Mouse (Mus musculus) ES-E14 (cell line): ENCODE data around the gene Adam22. TPM values are rescaled to one million over a fixed set of nuclear protein-coding genes. Genes with fewer than 3 reads are reported as not detected.

Source experiments
- DNase-seq: peaks from one replicate; pipeline ENCODE4 v3.0.0-alpha.2; 2013; ENCODE audit warnings: low read depth, low spot score
- H3K27ac ChIP-seq: 2 replicates; pipeline ENCODE4 v1.5.1; 2012; ENCODE audit warnings: low read depth, mild to moderate bottlenecking, low read length, moderate library complexity, mixed read lengths; ENCODE audit not compliant: poor library complexity, insufficient read depth, severe bottlenecking
- H3K36me3 ChIP-seq: 2 replicates; pipeline ENCODE4 v1.6.1; 2012; ENCODE audit warnings: mild to moderate bottlenecking, low read length, moderate library complexity, mixed read lengths; ENCODE audit not compliant: control insufficient read depth, poor library complexity, insufficient read depth, severe bottlenecking
- H3K4me1 ChIP-seq, 2 experiments: fragments of 150-350 bp in 1 of 2; sonication (generic) in 1 of 2; 2 replicates each; pipeline ENCODE4 v1.6.1; 2012; ENCODE audit warnings: low read length in 2 of 2, mild to moderate bottlenecking in 1 of 2, mixed read lengths in 1 of 2; ENCODE audit not compliant: control insufficient read depth in 2 of 2, insufficient read depth in 2 of 2, poor library complexity in 1 of 2
- H3K4me3 ChIP-seq, 2 experiments: fragments of 150-350 bp in 1 of 2; sonication (generic) in 1 of 2; 2 replicates each; pipeline ENCODE4 v1.5.1; 2012; ENCODE audit warnings: low read length in 2 of 2, low read depth in 1 of 2, mild to moderate bottlenecking in 1 of 2, mixed read lengths in 1 of 2; ENCODE audit not compliant: insufficient read depth in 1 of 2, poor library complexity in 1 of 2, severe bottlenecking in 1 of 2
- H3K9ac ChIP-seq: 2 replicates; pipeline ENCODE4 v1.6.1; 2012; ENCODE audit warnings: low read depth, mild to moderate bottlenecking, low read length, mixed read lengths; ENCODE audit not compliant: poor library complexity, insufficient read depth, severe bottlenecking
- H3K9me3 ChIP-seq: fragments of 150-350 bp; sonication (generic); 2 replicates; pipeline ENCODE4 v1.6.1; 2012; ENCODE audit warnings: low read depth, mild to moderate bottlenecking, low read length; ENCODE audit not compliant: control insufficient read depth, insufficient read depth
- CHD2 ChIP-seq: IDR thresholded peaks from 2 replicates; pipeline ENCODE4 v1.6.1; 2014; ENCODE audit warnings: mild to moderate bottlenecking, low read depth, low read length, inconsistent platforms
- HCFC1 ChIP-seq: IDR thresholded peaks from 2 replicates; pipeline ENCODE4 v1.6.1; 2012; ENCODE audit warnings: low read length, inconsistent platforms, borderline replicate concordance; ENCODE audit not compliant: insufficient read depth
- MAFK ChIP-seq: IDR thresholded peaks from 2 replicates; pipeline ENCODE4 v1.6.1; 2014; ENCODE audit warnings: mild to moderate bottlenecking, low read depth, low read length, inconsistent platforms; ENCODE audit not compliant: insufficient read depth
- ZC3H11A ChIP-seq: IDR thresholded peaks from 2 replicates; pipeline ENCODE4 v1.6.1; 2012; ENCODE audit warnings: low read depth, mild to moderate bottlenecking, inconsistent platforms, low read length, borderline replicate concordance
- ZNF384 ChIP-seq: IDR thresholded peaks from 2 replicates; pipeline ENCODE4 v1.6.1; 2012; ENCODE audit warnings: low read depth, low read length, inconsistent platforms
- in situ Hi-C, 2 experiments: fragments of 600-800 bp; cut with MboI; formaldehyde crosslinking; loops; one replicate each; pipeline ENCODE4 v1.15.1; 2025; ENCODE audit warnings: low sequenced_read_pairs in 2 of 2, inconsistent platforms in 1 of 2; ENCODE audit not compliant: unreplicated experiment in 2 of 2
- total RNA-seq: library from RNA; depleted of rRNA; stranded (reverse); fragments of 300-350 nt; gene quantifications from 2 replicates; pipeline ENCODE4 v1.2.3, GENCODE M21; 2012

Gene Adam22
- total RNA-seq, 1 experiment, result 11.5 TPM

- H3K4me3 ChIP-seq, result no peak overlapping the region
- H3K9me3 ChIP-seq, result no peaks in the 10 kb centered on the region
- H3K27ac ChIP-seq, result no peak overlapping the region
- no peak for TF ChIP-seq ZNF384
- no peak for TF ChIP-seq HCFC1
- no peak for TF ChIP-seq MAFK
- no peak for TF ChIP-seq CHD2
- TF ChIP-seq ZC3H11A, result no peak
- in situ Hi-C loops, result no loop called here
- no peaks in the 10 kb centered on the region for H3K4me1 ChIP-seq
- no peak for DNase-seq
- no peaks in the 10 kb centered on the region for H3K36me3 ChIP-seq
- no peak overlapping the region for H3K9ac ChIP-seq
Measured at GRCm38 (mm10) chr5:8310907-8311306, 57.1 kb downstream of the Adam22 start.

- DNase-seq, result no peak
- in situ Hi-C loops, result no loop called here
- Histone ChIP-seq H3K36me3 (no peaks in the 10 kb centered on the region), H3K9me3 (no peaks in the 10 kb centered on the region), H3K9ac (no peak overlapping the region), H3K4me1 (peaks cover 0 to 4% of the 10 kb centered on the region in 2 experiments; a peak in 3 of 4 replicates), H3K27ac (no peak overlapping the region), H3K4me3 (no peak overlapping the region)
- TF ChIP-seq ZC3H11A (no peak), CHD2 (no peak), MAFK (no peak), ZNF384 (no peak), HCFC1 (no peak)
Measured at GRCm38 (mm10) chr5:8297719-8298419, 70.1 kb downstream of the Adam22 start.

- Histone ChIP-seq H3K36me3 (no peaks in the 10 kb centered on the region), H3K9ac (no peak overlapping the region), H3K4me1 (peaks cover 4 to 5% of the 10 kb centered on the region in 2 experiments; a peak in 3 of 4 replicates), H3K4me3 (no peak overlapping the region), H3K9me3 (no peaks in the 10 kb centered on the region), H3K27ac (no peak overlapping the region)
- TF ChIP-seq MAFK, result no peak
- DNase-seq, result peak; percentile 44
- in situ Hi-C loops, result no loop called here
Measured at GRCm38 (mm10) chr5:8293287-8293686, 74.7 kb downstream of the Adam22 start.

GRCm38 (mm10) chr5:8291496-8291895 is 76.5 kb downstream of the Adam22 start:
- in situ Hi-C loops, result no loop called here

More at GRCm38 (mm10) chr5:8291496-8291895, 76.5 kb downstream of the Adam22 start:
- DNase-seq, result no peak
- H3K36me3 ChIP-seq, result no peaks in the 10 kb centered on the region
- no peak overlapping the region for H3K27ac ChIP-seq
- H3K9me3 ChIP-seq, result no peaks in the 10 kb centered on the region
- peak overlapping the region in 1 of 2 experiments; percentile 49; a peak in 2 of 4 replicates for H3K4me3 ChIP-seq
- peaks cover 2 to 5% of the 10 kb centered on the region in 2 experiments; a peak in 3 of 4 replicates for H3K4me1 ChIP-seq
- H3K9ac ChIP-seq, result no peak overlapping the region
- TF ChIP-seq MAFK (no peak), ZNF384 (no peak), CHD2 (no peak), HCFC1 (no peak)
